Mouse (Mus musculus) myocyte (in vitro differentiated cells): Measurements from ENCODE around the gene Kdelr2. TPM values are rescaled to one million over a fixed set of nuclear protein-coding genes. Genes with fewer than 3 reads are reported as not detected.
"Not testable (repeated sequence)": the region's sequence is repeated elsewhere in the genome, so short reads cannot be mapped to it uniquely, and the experiment has no call there.

Experiments
- H3K27me3 ChIP-seq: one replicate; pipeline ENCODE4 v1.6.1; 2011; ENCODE audit not compliant: control insufficient read depth, insufficient read depth, insufficient read length
- H3K36me3 ChIP-seq: one replicate; pipeline ENCODE4 v1.6.1; 2011; ENCODE audit not compliant: control insufficient read depth, insufficient read depth
- H3K4me2 ChIP-seq: one replicate; pipeline ENCODE4 v1.6.1; 2011; ENCODE audit warnings: low read depth, control low read depth
- H3K4me3 ChIP-seq: one replicate; pipeline ENCODE4 v1.5.1; 2011; ENCODE audit warnings: mild to moderate bottlenecking, control low read depth, moderate library complexity
- H3K79me2 ChIP-seq: one replicate; pipeline ENCODE4 v1.6.1; 2011; ENCODE audit not compliant: control insufficient read depth, insufficient read depth
- H3ac ChIP-seq: one replicate; pipeline ENCODE4 v1.6.1; 2011; ENCODE audit not compliant: control insufficient read depth, insufficient read length
- CEBPB ChIP-seq: IDR thresholded peaks from 2 replicates; pipeline ENCODE4 v1.6.1; 2011; ENCODE audit warnings: mild to moderate bottlenecking, moderate library complexity; ENCODE audit not compliant: poor library complexity, insufficient read depth, severe bottlenecking
- E2F4 ChIP-seq: IDR thresholded peaks from one replicate; pipeline ENCODE4 v1.6.1; 2011; ENCODE audit warnings: mild to moderate bottlenecking, control low read depth, moderate library complexity; ENCODE audit not compliant: insufficient read depth
- MAX ChIP-seq: IDR thresholded peaks from one replicate; pipeline ENCODE4 v1.6.1; 2011; ENCODE audit warnings: low read depth, mild to moderate bottlenecking, control low read depth
- MYOD1 ChIP-seq, 3 experiments: IDR thresholded peaks; one replicate each; pipeline ENCODE4 v1.6.1; 2011; ENCODE audit warnings: control low read depth in 2 of 3, low read depth in 2 of 3, mild to moderate bottlenecking in 2 of 3, moderate library complexity in 1 of 3; ENCODE audit not compliant: insufficient read length in 2 of 3, control insufficient read depth in 1 of 3
- MYOG ChIP-seq, 3 experiments: IDR thresholded peaks; one replicate each; pipeline ENCODE4 v1.6.1; 2011; ENCODE audit warnings: control low read depth in 2 of 3, low read depth in 2 of 3, mild to moderate bottlenecking in 2 of 3; ENCODE audit not compliant: insufficient read length in 2 of 3, control insufficient read depth in 1 of 3, insufficient read depth in 1 of 3
- POLR2A ChIP-seq: IDR thresholded peaks from one replicate; pipeline ENCODE4 v1.6.1; 2011; ENCODE audit warnings: low read depth, mild to moderate bottlenecking, control low read depth, moderate library complexity; ENCODE audit not compliant: insufficient read length
- POLR2AphosphoS2 ChIP-seq: IDR thresholded peaks from one replicate; pipeline ENCODE4 v1.6.1; 2011; ENCODE audit warnings: low read depth, control low read depth; ENCODE audit not compliant: insufficient read length
- REST ChIP-seq: IDR thresholded peaks from one replicate; pipeline ENCODE4 v1.6.1; 2011; ENCODE audit warnings: mild to moderate bottlenecking, control low read depth, moderate library complexity; ENCODE audit not compliant: insufficient read depth, insufficient read length
- SRF ChIP-seq: IDR thresholded peaks from one replicate; pipeline ENCODE4 v1.6.1; 2011; ENCODE audit warnings: low read depth; ENCODE audit not compliant: control insufficient read depth, insufficient read length
- TCF12 ChIP-seq: IDR thresholded peaks from one replicate; pipeline ENCODE4 v1.6.1; 2011; ENCODE audit warnings: mild to moderate bottlenecking, control low read depth; ENCODE audit not compliant: poor library complexity, insufficient read depth, severe bottlenecking
- TCF3 ChIP-seq: IDR thresholded peaks from one replicate; pipeline ENCODE4 v1.6.1; 2011; ENCODE audit warnings: low read depth, control low read depth; ENCODE audit not compliant: insufficient read length
- USF1 ChIP-seq: IDR thresholded peaks from one replicate; pipeline ENCODE4 v1.6.1; 2011; ENCODE audit warnings: low read depth, mild to moderate bottlenecking, control low read depth, moderate library complexity
- polyA plus RNA-seq: library from polyadenylated mRNA; unstranded; fragments of >200 nt; fragmentation: generic; extraction: Trizol; gene quantifications from one replicate; pipeline ENCODE4 v1.2.1, GENCODE M21; 2012; ENCODE audit warnings: missing spikeins

Gene Kdelr2
- polyA plus RNA-seq, 1 experiment = 88.2 TPM

- Histone ChIP-seq H3K79me2 (no peaks in the 10 kb centered on the region), H3K36me3 (no peaks in the 10 kb centered on the region), H3ac (no peak overlapping the region), H3K27me3 (peaks cover 63% of the 10 kb centered on the region), H3K4me2 (no peak overlapping the region), H3K4me3 (no peak overlapping the region)
- TF ChIP-seq E2F4 (no peak), CEBPB (no peak), POLR2A (no peak), TCF3 (no peak), MYOD1 (IDR thresholded peaks at IDR 0.05; ENCODE audit: control insufficient read depth in 1 of 3, insufficient read length in 2 of 3, low read depth in 2 of 3) (no peak), TCF12 (no peak), USF1 (no peak), REST (no peak), MAX (no peak), SRF (no peak), MYOG (IDR thresholded peaks at IDR 0.05; ENCODE audit: control insufficient read depth in 1 of 3, insufficient read depth in 1 of 3, insufficient read length in 2 of 3, low read depth in 2 of 3) (no peak), POLR2AphosphoS2 (no peak)
Observed at GRCm38 (mm10) chr5:143375242-143375641, 28.4 kb upstream of the Kdelr2 start.

DNA sequence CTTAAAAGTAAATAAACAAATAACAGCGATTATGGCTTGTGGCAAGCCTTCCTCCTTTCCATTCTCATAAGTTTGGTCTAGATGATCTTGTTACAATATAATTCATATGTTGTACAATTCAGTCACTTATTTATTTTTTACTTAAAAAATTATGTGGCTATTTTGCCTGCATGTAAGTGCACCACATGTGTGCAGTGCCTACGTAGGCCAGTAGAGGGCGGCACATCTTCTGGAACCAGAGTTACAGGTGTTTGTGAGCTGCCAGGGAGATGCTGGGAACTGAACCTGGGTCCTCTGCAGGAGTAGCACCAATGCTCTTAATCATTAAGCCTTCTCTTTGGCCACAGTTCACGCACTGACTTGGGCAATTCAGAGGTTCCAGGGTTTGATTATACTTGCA lies 27.5 kb upstream of the Kdelr2 start:
- Histone ChIP-seq H3ac (no peak overlapping the region), H3K27me3 (peaks cover 63% of the 10 kb centered on the region), H3K4me2 (no peak overlapping the region), H3K36me3 (no peaks in the 10 kb centered on the region), H3K79me2 (no peaks in the 10 kb centered on the region), H3K4me3 (no peak overlapping the region)
- TF ChIP-seq USF1 (no peak), POLR2AphosphoS2 (no peak), SRF (no peak), TCF12 (no peak), TCF3 (no peak), CEBPB (no peak), REST (no peak), POLR2A (no peak), MYOG (IDR thresholded peaks at IDR 0.05; ENCODE audit: control insufficient read depth in 1 of 3, insufficient read depth in 1 of 3, insufficient read length in 2 of 3, low read depth in 2 of 3) (no peak), MYOD1 (IDR thresholded peaks at IDR 0.05; ENCODE audit: control insufficient read depth in 1 of 3, insufficient read length in 2 of 3, low read depth in 2 of 3) (no peak), E2F4 (no peak), MAX (no peak)

DNA sequence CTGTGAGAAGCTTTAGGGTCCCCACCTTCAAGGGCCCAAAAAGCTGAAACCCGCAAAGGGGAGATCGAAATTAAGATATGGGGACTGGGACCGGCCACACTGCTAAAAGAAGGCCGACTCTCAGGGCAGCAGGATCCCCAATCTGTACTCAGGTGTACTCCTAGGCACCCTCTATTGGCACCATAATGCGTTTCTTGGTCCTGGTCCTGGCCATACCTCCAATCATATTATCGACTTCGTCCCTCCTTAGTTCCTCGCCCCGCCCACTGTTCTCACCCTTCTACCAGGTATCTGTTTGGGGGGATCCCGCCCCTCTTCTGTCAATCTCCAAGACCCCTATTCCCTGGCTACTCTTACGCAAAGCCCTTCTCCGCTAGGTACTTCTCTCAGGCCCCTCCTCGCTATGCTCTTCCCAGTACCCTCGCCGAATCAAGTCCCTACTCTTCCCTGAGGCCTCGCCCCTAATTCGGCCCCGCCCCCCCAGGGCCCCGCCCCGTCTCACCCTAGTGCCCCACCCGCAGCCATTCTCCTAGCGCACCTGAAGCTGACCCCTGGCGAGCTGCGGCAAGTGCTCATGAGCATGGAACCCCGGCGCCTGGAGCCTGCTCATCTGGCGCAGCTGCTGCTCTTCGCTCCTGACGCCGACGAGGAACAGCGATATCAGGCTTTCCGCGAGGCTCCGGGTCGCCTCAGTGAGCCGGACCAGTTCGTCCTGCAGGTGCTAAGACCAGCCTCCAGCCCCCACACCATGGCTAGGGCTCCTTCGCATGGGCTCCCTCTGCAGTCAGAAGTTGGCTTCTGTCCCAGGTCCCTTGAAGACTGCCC lies 16.6 kb upstream of the Kdelr2 start:
- Histone ChIP-seq H3ac (no peak overlapping the region), H3K4me2 (no peak overlapping the region), H3K79me2 (no peaks in the 10 kb centered on the region), H3K36me3 (no peaks in the 10 kb centered on the region), H3K4me3 (no peak overlapping the region), H3K27me3 (peaks cover 57% of the 10 kb centered on the region)
- TF ChIP-seq REST = no peak
- TF ChIP-seq POLR2A = no peak
- TF ChIP-seq MYOG (IDR thresholded peaks at IDR 0.05; ENCODE audit: control insufficient read depth in 1 of 3, insufficient read depth in 1 of 3, insufficient read length in 2 of 3, low read depth in 2 of 3) = no peak
- TF ChIP-seq SRF = no peak
- no peak for TF ChIP-seq MAX
- TF ChIP-seq TCF3 = no peak
- TF ChIP-seq TCF12 = no peak
- no peak for TF ChIP-seq POLR2AphosphoS2
- no peak for TF ChIP-seq MYOD1 (IDR thresholded peaks at IDR 0.05; ENCODE audit: control insufficient read depth in 1 of 3, insufficient read length in 2 of 3, low read depth in 2 of 3)
- TF ChIP-seq E2F4 = no peak
- no peak for TF ChIP-seq CEBPB
- TF ChIP-seq USF1 = no peak

- H3K4me2 ChIP-seq = no peak overlapping the region
- TF ChIP-seq POLR2A = no peak
- TF ChIP-seq MYOG (IDR thresholded peaks at IDR 0.05; ENCODE audit: control insufficient read depth in 1 of 3, insufficient read depth in 1 of 3, insufficient read length in 2 of 3, low read depth in 2 of 3) = no peak
- TF ChIP-seq POLR2AphosphoS2 = no peak
- no peak for TF ChIP-seq USF1
- H3ac ChIP-seq = no peak overlapping the region
- peaks cover 8% of the 10 kb centered on the region for H3K27me3 ChIP-seq
- H3K4me3 ChIP-seq = no peak overlapping the region
- H3K36me3 ChIP-seq = peaks cover 3% of the 10 kb centered on the region
- H3K79me2 ChIP-seq = no peaks in the 10 kb centered on the region
Observed at GRCm38 (mm10) chr5:143394184-143394583, 9.5 kb upstream of the Kdelr2 start.

GRCm38 (mm10) chr5:143394966-143395365 lies 8.7 kb upstream of the Kdelr2 start:
- H3K36me3 ChIP-seq, H3K79me2 ChIP-seq, H3K4me3 ChIP-seq, H3ac ChIP-seq, H3K27me3 ChIP-seq, H3K4me2 ChIP-seq: not testable (repeated sequence)
